Mouse (Mus musculus) embryonic facial prominence, embryonic 11.5 days (tissue): ENCODE measurements around the gene Cyth2. TPM values are rescaled to one million over a fixed set of nuclear protein-coding genes. Genes with fewer than 3 reads are reported as not detected.

ENCODE experiments used
- ATAC-seq: fragments of 200-750 bp; cut with Nextera tagmentation; replicated peaks from 2 replicates; pipeline ENCODE4 v1.8.0; 2017; ENCODE audit warnings: low read depth; ENCODE audit not compliant: insufficient number of reproducible peaks, low FRiP score, low TSS enrichment
- DNase-seq: peaks from one replicate; pipeline ENCODE4 v3.0.0-alpha.2; 2015; ENCODE audit warnings: low spot score
- H3K27ac ChIP-seq: fragments of 300-500 bp; sonication (generic); replicated peaks from 2 replicates; pipeline ENCODE4 v1.5.1; 2014; ENCODE audit warnings: mild to moderate bottlenecking, low read depth, low read length, control low read depth
- H3K27me3 ChIP-seq: fragments of 300-500 bp; sonication (generic); 2 replicates; pipeline ENCODE4 v1.6.1; 2014; ENCODE audit warnings: mild to moderate bottlenecking, low read length, moderate library complexity, mixed read lengths; ENCODE audit not compliant: control insufficient read depth, insufficient read depth
- H3K36me3 ChIP-seq: fragments of 300-500 bp; sonication (generic); replicated peaks from 2 replicates; pipeline ENCODE4 v1.6.1; 2014; ENCODE audit warnings: low read depth, mild to moderate bottlenecking, low read length, moderate library complexity, mixed read lengths; ENCODE audit not compliant: control insufficient read depth, insufficient read depth
- H3K4me1 ChIP-seq: fragments of 300-500 bp; sonication (generic); 2 replicates; pipeline ENCODE4 v1.6.1; 2014; ENCODE audit warnings: low read length, mixed read lengths; ENCODE audit not compliant: control insufficient read depth, insufficient read depth
- H3K4me2 ChIP-seq: fragments of 300-500 bp; sonication (generic); 2 replicates; pipeline ENCODE4 v1.6.1; 2014; ENCODE audit warnings: low read depth, mild to moderate bottlenecking, control low read depth, low read length, moderate library complexity
- H3K4me3 ChIP-seq: fragments of 300-500 bp; sonication (generic); 2 replicates; pipeline ENCODE4 v1.5.1; 2014; ENCODE audit warnings: low read depth, low read length, control low read depth
- H3K9ac ChIP-seq: fragments of 300-500 bp; sonication (generic); replicated peaks from 2 replicates; pipeline ENCODE4 v1.6.1; 2014; ENCODE audit warnings: mild to moderate bottlenecking, control low read depth, low read length
- H3K9me3 ChIP-seq: fragments of 300-500 bp; sonication (generic); replicated peaks from 2 replicates; pipeline ENCODE4 v1.6.1; 2016; ENCODE audit warnings: mild to moderate bottlenecking, low read length, inconsistent platforms, mixed read lengths; ENCODE audit not compliant: control insufficient read depth
- WGBS: fragments of 180-500 bp; shearing (Covaris S2); extraction: QIAGEN DNeasy Blood & Tissue Kit; methylation state at CpG from one replicate; pipeline ENCODE4 v1.1.7; 2014; 5-methylcytosine and 5-hydroxymethylcytosine counted together
- polyA plus RNA-seq: library from polyadenylated mRNA; unstranded; fragments of >200 nt; fragmentation: Nextera tagmentation; extraction: Ambion mirVana; gene quantifications from 2 replicates; pipeline ENCODE4 v1.2.1, GENCODE M21; 2014

Gene Cyth2
- polyA plus RNA-seq, 1 experiment from 2014 or later = 170 TPM

DNA sequence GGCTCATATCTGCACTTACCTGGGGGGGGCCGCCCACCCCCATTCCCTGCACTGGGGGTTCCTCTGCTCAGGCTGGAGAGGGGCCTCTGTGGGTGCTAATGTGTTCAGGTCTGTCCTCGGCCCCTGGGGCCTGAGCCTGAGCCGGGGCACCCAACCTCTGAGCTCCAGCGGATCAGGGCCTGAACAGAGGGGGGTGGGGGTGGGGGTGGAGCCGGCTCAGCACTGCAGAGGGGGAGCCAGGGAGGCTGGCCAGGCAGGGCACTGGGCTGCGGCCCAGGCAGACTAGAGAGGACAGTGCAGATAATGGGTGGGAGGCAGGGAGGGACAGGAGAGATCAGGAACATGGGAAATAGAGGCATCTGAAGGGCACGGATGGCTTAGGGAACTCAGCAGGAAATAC is 10.2 kb upstream of the Cyth2 start, which contains the start of gene Kcnj14:
TSS of gene Kcnj14 (minus strand) at position 185 of the 400 bp plus-strand sequence.
- Histone ChIP-seq H3K27ac (no peak within 1 kb of the TSS), H3K27me3 (no peaks in the 10 kb centered on the region), H3K4me1 (no peaks in the 10 kb centered on the region), H3K36me3 (peaks cover 20% of the 10 kb centered on the region), H3K4me2 (no peak within 1 kb of the TSS), H3K4me3 (no peak within 1 kb of the TSS), H3K9ac (no peak within 1 kb of the TSS), H3K9me3 (no peaks in the 10 kb centered on the region)
- ATAC-seq = no peak
- no peak for DNase-seq
- 77% methylated on average over 6 of the region's 7 CpGs for WGBS

DNA sequence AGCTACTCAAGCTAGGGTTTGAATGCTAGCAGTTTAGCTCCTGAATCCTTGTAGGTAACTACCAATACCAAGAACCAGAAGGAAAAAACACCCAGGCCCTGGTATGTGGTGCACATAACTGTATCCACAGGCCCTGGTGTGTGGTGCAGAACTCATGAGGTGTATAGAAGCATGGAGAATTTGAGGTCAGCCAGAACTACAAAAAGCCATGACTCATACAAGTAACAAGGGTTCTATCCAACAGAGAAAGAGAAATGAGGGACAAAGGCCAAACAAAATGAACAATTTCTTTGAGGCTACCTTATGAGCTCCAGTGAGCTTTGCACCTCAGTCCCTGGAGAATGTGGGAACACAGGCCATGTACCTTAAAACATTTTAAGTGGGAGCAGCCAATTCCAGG is 6.5 kb upstream of the Cyth2 start:
- no peak for ATAC-seq
- no peaks in the 10 kb centered on the region for H3K27me3 ChIP-seq

GRCm38 (mm10) chr7:45819843-45820242 is 5.5 kb upstream of the Cyth2 start:
- no peak overlapping the region for H3K27ac ChIP-seq
- H3K36me3 ChIP-seq = no peaks in the 10 kb centered on the region; the same call in 1 of the 2 replicates
- H3K9ac ChIP-seq = no peak overlapping the region
- DNase-seq (no peak), ATAC-seq (no peak)
- H3K4me1 ChIP-seq = no peaks in the 10 kb centered on the region
- 8% methylated on average over 25 of the region's 25 CpGs for WGBS
- H3K9me3 ChIP-seq = no peaks in the 10 kb centered on the region
- no peak overlapping the region for H3K4me3 ChIP-seq
- H3K27me3 ChIP-seq = no peaks in the 10 kb centered on the region
- peak overlapping the region; percentile 16; the same call in 1 of the 2 replicates for H3K4me2 ChIP-seq

More for the DNA sequence above, 6.5 kb upstream of the Cyth2 start:
- H3K9me3 ChIP-seq = no peaks in the 10 kb centered on the region
- no peak for DNase-seq
- H3K36me3 ChIP-seq = peaks cover 9% of the 10 kb centered on the region
- H3K9ac ChIP-seq = no peak overlapping the region
- H3K27ac ChIP-seq = no peak overlapping the region
- H3K4me2 ChIP-seq = no peak overlapping the region
- no peaks in the 10 kb centered on the region for H3K4me1 ChIP-seq
- no peak overlapping the region for H3K4me3 ChIP-seq

- Histone ChIP-seq H3K4me2 (no peak overlapping the region), H3K9me3 (no peaks in the 10 kb centered on the region), H3K4me1 (peaks cover 2% of the 10 kb centered on the region; the same call in 1 of the 2 replicates), H3K27ac (no peak overlapping the region), H3K4me3 (no peak overlapping the region), H3K9ac (no peak overlapping the region), H3K36me3 (peaks cover 5% of the 10 kb centered on the region), H3K27me3 (no peaks in the 10 kb centered on the region)
- ATAC-seq (no peak), DNase-seq (no peak)
- 42% methylated on average over 2 of the region's 2 CpGs for WGBS
Measured at GRCm38 (mm10) chr7:45815984-45816351, 1.6 kb upstream of the Cyth2 start.

- ATAC-seq (no peak), DNase-seq (no peak)
- Histone ChIP-seq H3K4me3 (no peak overlapping the region), H3K9me3 (no peaks in the 10 kb centered on the region), H3K27ac (no peak overlapping the region), H3K27me3 (no peaks in the 10 kb centered on the region), H3K9ac (no peak overlapping the region), H3K4me1 (peaks cover 2% of the 10 kb centered on the region; the same call in 1 of the 2 replicates), H3K36me3 (peaks cover 10% of the 10 kb centered on the region), H3K4me2 (no peak overlapping the region)
- WGBS = 36% methylated on average over 10 of the region's 10 CpGs
Measured at GRCm38 (mm10) chr7:45815323-45815983, 1.1 kb upstream of the Cyth2 start.

GRCm38 (mm10) chr7:45814841-45815240 is 460 bp upstream of the Cyth2 start:
- peak overlapping the region; percentile 39 for H3K4me2 ChIP-seq
- H3K4me3 ChIP-seq = peak overlapping the region; percentile 23
- DNase-seq = no peak
- peaks cover 2% of the 10 kb centered on the region; the same call in 1 of the 2 replicates for H3K4me1 ChIP-seq
- 3% methylated on average over 5 of the region's 5 CpGs for WGBS
- no peaks in the 10 kb centered on the region for H3K9me3 ChIP-seq
- H3K9ac ChIP-seq = no peak overlapping the region
- H3K27me3 ChIP-seq = no peaks in the 10 kb centered on the region
- H3K27ac ChIP-seq = no peak overlapping the region
- peaks cover 16% of the 10 kb centered on the region for H3K36me3 ChIP-seq
- ATAC-seq = no peak

DNA sequence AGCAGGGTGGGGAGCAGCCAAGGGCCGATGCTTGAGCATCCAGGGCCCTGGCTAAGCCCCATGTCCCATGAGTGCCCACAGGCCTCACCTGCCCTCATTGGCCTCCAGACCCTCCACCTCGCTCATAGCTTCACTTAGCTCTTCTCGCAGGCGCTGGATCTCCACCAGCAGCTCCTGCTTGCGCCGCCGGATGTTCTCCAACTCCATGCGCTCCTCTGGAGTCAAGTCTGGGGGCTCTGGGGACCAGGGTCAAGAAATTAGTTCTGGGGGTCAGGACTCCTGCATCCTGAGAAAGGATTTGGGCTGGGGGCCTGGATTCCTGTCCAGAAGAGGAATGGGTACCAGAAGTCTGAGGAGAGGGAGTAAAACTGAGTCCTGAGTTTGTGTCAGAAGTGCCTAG is 1.5 kb downstream of the Cyth2 start:
- peak overlapping the region; percentile 68 for H3K4me2 ChIP-seq
- peaks cover 2% of the 10 kb centered on the region; the same call in 1 of the 2 replicates for H3K4me1 ChIP-seq
- no peaks in the 10 kb centered on the region for H3K27me3 ChIP-seq
- no peak for ATAC-seq
- no peak overlapping the region; the same call in 1 of the 2 replicates for H3K27ac ChIP-seq
- no peak for DNase-seq
- 86% methylated on average over 8 of the region's 8 CpGs for WGBS
- no peaks in the 10 kb centered on the region for H3K9me3 ChIP-seq
- peak overlapping the region; percentile 100 for H3K9ac ChIP-seq
- H3K36me3 ChIP-seq = peaks cover 25% of the 10 kb centered on the region
- H3K4me3 ChIP-seq = peak overlapping the region; percentile 93

DNA sequence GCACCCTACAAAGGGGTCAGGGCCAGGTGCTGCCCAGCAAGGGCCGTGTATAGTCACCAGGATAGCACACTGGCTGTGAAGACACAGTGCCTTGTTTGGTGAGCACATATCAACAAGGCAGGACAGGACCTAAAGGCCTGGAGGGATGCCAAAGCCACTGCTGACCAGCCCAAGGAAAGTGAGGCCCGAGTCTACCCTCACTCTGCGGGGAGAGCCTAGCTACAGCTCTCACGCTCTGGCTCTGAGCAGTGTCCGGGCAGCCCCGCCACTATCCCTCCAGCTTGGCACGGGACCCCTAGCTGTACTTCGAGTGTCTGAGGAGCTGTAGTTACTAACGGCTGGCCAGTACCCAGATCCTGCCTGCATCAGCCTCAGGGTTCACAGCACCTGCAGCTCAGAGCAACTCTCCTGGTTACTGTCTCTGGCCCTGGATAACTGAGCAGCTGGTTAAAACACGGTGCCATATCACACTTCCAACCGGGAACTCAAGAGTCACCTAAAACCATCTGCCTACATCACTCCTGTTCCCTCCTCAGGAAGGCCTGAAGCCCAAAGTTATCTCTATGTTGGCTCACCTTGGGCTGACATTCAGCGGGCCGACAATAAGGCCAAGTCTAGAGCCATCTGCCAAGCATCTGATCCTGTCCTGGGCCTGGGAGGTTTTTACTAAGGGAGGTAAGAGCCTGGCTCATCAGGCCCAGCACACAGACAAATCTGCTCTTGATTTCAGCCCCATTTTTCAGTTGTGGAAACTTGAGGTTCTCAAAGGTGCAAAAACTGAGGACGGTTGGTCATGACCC is 4.9 kb downstream of the Cyth2 start:
- H3K36me3 ChIP-seq = peaks cover 27% of the 10 kb centered on the region
- no peak overlapping the region for H3K4me2 ChIP-seq
- no peaks in the 10 kb centered on the region for H3K27me3 ChIP-seq
- H3K27ac ChIP-seq = no peak overlapping the region
- no peak overlapping the region for H3K4me3 ChIP-seq
- ATAC-seq = no peak
- no peaks in the 10 kb centered on the region for H3K9me3 ChIP-seq
- no peak for DNase-seq
- 89% methylated on average over 14 of the region's 14 CpGs for WGBS
- H3K9ac ChIP-seq = no peak overlapping the region
- peaks cover 2% of the 10 kb centered on the region; the same call in 1 of the 2 replicates for H3K4me1 ChIP-seq
